Mouse (Mus musculus) forebrain, embryonic 14.5 days (tissue): ENCODE measurements around the gene Trmt10c. TPM values are rescaled to one million over a fixed set of nuclear protein-coding genes. Genes with fewer than 3 reads are reported as not detected.
"Not testable (repeated sequence)": the region's sequence is repeated elsewhere in the genome, so short reads cannot be mapped to it uniquely, and the experiment has no call there.

ENCODE experiments used
- ATAC-seq: fragments of 200-750 bp; cut with Nextera tagmentation; 2 replicates; pipeline ENCODE4 v1.8.0; 2017; ENCODE audit warnings: mild to moderate bottlenecking, moderate library complexity
- DNase-seq: peaks from one replicate; pipeline ENCODE4 v3.0.0-alpha.2; 2015; ENCODE audit warnings: low spot score
- H3K27ac ChIP-seq: fragments of 300-500 bp; sonication (generic); 2 replicates; pipeline ENCODE4 v1.5.1; 2014; ENCODE audit warnings: low read depth, mild to moderate bottlenecking, control low read depth, low read length, moderate library complexity
- H3K27me3 ChIP-seq: fragments of 300-500 bp; sonication (generic); replicated peaks from 2 replicates; pipeline ENCODE4 v1.6.1; 2014; ENCODE audit warnings: low read length, control low read depth, mixed read lengths; ENCODE audit not compliant: control insufficient read depth, insufficient read depth
- H3K36me3 ChIP-seq: fragments of 300-500 bp; sonication (generic); 2 replicates; pipeline ENCODE4 v1.6.1; 2014; ENCODE audit warnings: low read length, control low read depth; ENCODE audit not compliant: control insufficient read depth, insufficient read depth
- H3K4me1 ChIP-seq: fragments of 300-500 bp; sonication (generic); 2 replicates; pipeline ENCODE4 v1.6.1; 2014; ENCODE audit warnings: antibody characterized with exemption, low read length, control low read depth; ENCODE audit not compliant: control insufficient read depth, insufficient read depth
- H3K4me2 ChIP-seq: fragments of 300-500 bp; sonication (generic); 2 replicates; pipeline ENCODE4 v1.6.1; 2014; ENCODE audit warnings: mild to moderate bottlenecking, control low read depth, low read length
- H3K4me3 ChIP-seq: fragments of 300-500 bp; sonication (generic); 2 replicates; pipeline ENCODE4 v1.5.1; 2014; ENCODE audit warnings: low read depth, low read length, control low read depth
- H3K9ac ChIP-seq: fragments of 300-500 bp; sonication (generic); 2 replicates; pipeline ENCODE4 v1.6.1; 2014; ENCODE audit warnings: mild to moderate bottlenecking, low read length, control low read depth, moderate library complexity
- H3K9me3 ChIP-seq: fragments of 300-500 bp; sonication (generic); replicated peaks from 2 replicates; pipeline ENCODE4 v1.6.1; 2016; ENCODE audit warnings: low read length, control low read depth, mixed read lengths; ENCODE audit not compliant: control insufficient read depth
- WGBS: fragments of 180-500 bp; shearing (Covaris S2); extraction: QIAGEN DNeasy Blood & Tissue Kit; methylation state at CpG from one replicate; pipeline ENCODE4 v1.1.7; 2014; 5-methylcytosine and 5-hydroxymethylcytosine counted together
- polyA plus RNA-seq: library from polyadenylated mRNA; unstranded; fragments of >200 nt; fragmentation: Nextera tagmentation; extraction: Ambion mirVana; gene quantifications from 2 replicates; pipeline ENCODE4 v1.2.1, GENCODE M21; 2014

Trmt10c gene
- polyA plus RNA-seq, 1 experiment from 2014 or later: 28.1 TPM

- no peak overlapping the region for H3K4me3 ChIP-seq
- H3K9me3 ChIP-seq: no peaks in the 10 kb centered on the region
- H3K36me3 ChIP-seq: no peaks in the 10 kb centered on the region
- 82% methylated on average over 10 of the region's 10 CpGs for WGBS
- no peaks in the 10 kb centered on the region for H3K27me3 ChIP-seq
- H3K4me2 ChIP-seq: no peak overlapping the region
- no peak overlapping the region for H3K9ac ChIP-seq
- peak overlapping the region; percentile 55; the same call in 1 of the 2 replicates for H3K27ac ChIP-seq
- 0 out of 2 replicates have a peak, but pooled peaks have one; percentile 22 for ATAC-seq
- H3K4me1 ChIP-seq: peaks cover 2% of the 10 kb centered on the region; the same call in 1 of the 2 replicates
- DNase-seq: no peak
These were observed 20.5 kb upstream of the Trmt10c start for GRCm38 (mm10) chr16:56058151-56058550.

GRCm38 (mm10) chr16:56056944-56057590 lies 19.4 kb upstream of the Trmt10c start:
- H3K27me3 ChIP-seq: no peaks in the 10 kb centered on the region
- H3K4me1 ChIP-seq: peaks cover 2% of the 10 kb centered on the region; the same call in 1 of the 2 replicates
- H3K9ac ChIP-seq: no peak overlapping the region
- WGBS: under 1% methylated on average over 7 of the region's 7 CpGs
- DNase-seq: peak; percentile 61
- H3K4me2 ChIP-seq: 0 out of 2 replicates have a peak overlapping the region, but pooled peaks have one; percentile 16
- H3K27ac ChIP-seq: 0 out of 2 replicates have a peak overlapping the region, but pooled peaks have one; percentile 55
- peak; percentile 83 for ATAC-seq
- no peaks in the 10 kb centered on the region for H3K9me3 ChIP-seq
- no peaks in the 10 kb centered on the region for H3K36me3 ChIP-seq
- no peak overlapping the region for H3K4me3 ChIP-seq

DNA sequence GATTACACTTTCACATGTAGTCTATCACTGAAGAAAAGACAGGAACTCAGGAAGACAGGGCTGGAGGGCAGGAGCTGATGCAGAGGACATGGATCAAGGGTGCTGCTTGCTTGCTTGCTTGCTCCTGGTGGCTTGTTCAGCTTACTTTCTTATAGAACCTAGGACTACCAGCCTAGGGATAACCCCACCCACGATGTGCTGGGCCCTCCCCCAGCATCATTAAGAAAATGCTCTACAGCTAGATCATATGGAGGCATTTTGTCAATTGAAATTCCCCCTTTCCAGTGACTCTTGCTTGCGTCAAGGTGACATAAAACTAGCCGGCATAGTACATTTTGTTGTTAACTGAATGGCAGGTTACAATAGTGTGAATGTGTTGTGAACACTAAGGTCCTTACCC lies 18.3 kb upstream of the Trmt10c start:
- Histone ChIP-seq H3K4me3 (no peak overlapping the region), H3K27me3 (no peaks in the 10 kb centered on the region), H3K27ac (no peak overlapping the region), H3K4me2 (no peak overlapping the region), H3K4me1 (peaks cover 2% of the 10 kb centered on the region; the same call in 1 of the 2 replicates), H3K36me3 (no peaks in the 10 kb centered on the region), H3K9ac (no peak overlapping the region), H3K9me3 (no peaks in the 10 kb centered on the region)
- DNase-seq (no peak), ATAC-seq (no peak)
- WGBS: 83% methylated on average over 3 of the region's 3 CpGs

GRCm38 (mm10) chr16:56048038-56048437 lies 10.4 kb upstream of the Trmt10c start, which contains the start of gene Senp7:
TSS of gene Senp7 (plus strand) at chr16:56048338.
- ATAC-seq, H3K4me2 ChIP-seq, H3K9me3 ChIP-seq, H3K4me1 ChIP-seq, H3K36me3 ChIP-seq, H3K9ac ChIP-seq, DNase-seq, H3K4me3 ChIP-seq, H3K27ac ChIP-seq, H3K27me3 ChIP-seq: not testable (repeated sequence)
- no CpG with 5 or more reads among the region's 4 CpGs for WGBS

- H3K27me3 ChIP-seq: no peaks in the 10 kb centered on the region
- DNase-seq (no peak), ATAC-seq (no peak; the same call in 1 of the 2 replicates)
- H3K27ac ChIP-seq: peak overlapping the region; percentile 83
- H3K9me3 ChIP-seq: no peaks in the 10 kb centered on the region
- H3K4me3 ChIP-seq: peak overlapping the region; percentile 77
- 31% methylated on average over 8 of the region's 8 CpGs for WGBS
- peaks cover 10% of the 10 kb centered on the region for H3K4me1 ChIP-seq
- H3K9ac ChIP-seq: peak overlapping the region; percentile 82
- peaks cover 17% of the 10 kb centered on the region for H3K36me3 ChIP-seq
- H3K4me2 ChIP-seq: peak overlapping the region; percentile 72
These were observed 471 bp upstream of the Trmt10c start for GRCm38 (mm10) chr16:56038090-56038489.

DNA sequence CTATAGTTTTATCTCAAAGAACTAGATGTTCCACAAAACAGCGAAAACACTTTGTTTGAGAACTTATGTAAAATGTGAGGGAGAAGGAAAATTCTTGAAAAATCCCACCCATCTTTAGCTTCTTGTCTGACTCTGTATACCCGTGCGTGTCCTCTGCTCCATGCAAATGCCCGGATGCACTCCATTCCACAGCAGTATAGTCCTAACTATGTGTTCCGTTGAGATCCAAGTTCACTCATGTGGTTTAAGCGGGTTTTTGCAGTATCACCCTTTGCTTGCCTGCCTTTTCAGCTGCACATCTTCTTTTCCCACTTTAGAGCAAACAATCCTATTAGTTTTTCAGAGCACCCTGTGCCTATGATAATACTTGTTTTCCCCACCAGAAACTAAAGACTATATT lies 1.1 kb downstream of the Trmt10c start:
- ATAC-seq: no peak
- no peaks in the 10 kb centered on the region for H3K9me3 ChIP-seq
- peak overlapping the region; percentile 72 for H3K4me2 ChIP-seq
- H3K4me1 ChIP-seq: peaks cover 10% of the 10 kb centered on the region
- DNase-seq: no peak
- no peaks in the 10 kb centered on the region for H3K27me3 ChIP-seq
- H3K36me3 ChIP-seq: peaks cover 31% of the 10 kb centered on the region
- peak overlapping the region; percentile 77 for H3K4me3 ChIP-seq
- H3K9ac ChIP-seq: peak overlapping the region; percentile 82
- H3K27ac ChIP-seq: no peak overlapping the region
- WGBS: 62% methylated on average over 6 of the region's 6 CpGs

DNA sequence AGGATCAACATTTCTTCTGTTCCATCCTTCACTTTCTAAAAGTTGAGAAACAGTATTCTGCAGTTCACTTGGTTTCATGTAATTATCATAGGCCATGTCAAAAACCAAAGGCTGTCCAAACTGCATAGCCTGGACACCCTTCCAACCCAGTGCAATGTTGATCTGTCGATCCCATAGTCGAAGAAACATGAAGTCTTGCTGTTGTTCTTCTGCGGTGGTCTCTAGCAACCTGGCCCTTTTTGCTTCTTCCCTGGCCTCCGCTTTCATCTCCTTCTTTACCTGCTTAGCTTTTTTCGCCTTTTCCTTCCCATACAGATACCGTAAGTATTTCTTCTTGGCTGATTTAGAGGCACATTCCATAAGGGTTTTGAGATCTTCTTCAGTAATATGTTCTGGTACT lies 3.1 kb downstream of the Trmt10c start:
- no peak for ATAC-seq
- no peak for DNase-seq
- Histone ChIP-seq H3K27me3 (no peaks in the 10 kb centered on the region), H3K4me3 (no peak overlapping the region), H3K36me3 (peaks cover 31% of the 10 kb centered on the region), H3K4me1 (peaks cover 15% of the 10 kb centered on the region), H3K9me3 (no peaks in the 10 kb centered on the region), H3K9ac (no peak overlapping the region), H3K4me2 (no peak overlapping the region), H3K27ac (no peak overlapping the region)
- 95% methylated on average over 6 of the region's 6 CpGs for WGBS

GRCm38 (mm10) chr16:56029661-56030082 lies 7.9 kb downstream of the Trmt10c start, which contains the start of gene Pcnp:
TSS of gene Pcnp (minus strand) at chr16:56029739.
- Histone ChIP-seq H3K27ac (peak within 1 kb of the TSS; percentile 88), H3K36me3 (peaks cover 41% of the 10 kb centered on the region), H3K4me3 (peak within 1 kb of the TSS; percentile 95), H3K4me1 (peaks cover 16% of the 10 kb centered on the region), H3K9me3 (no peaks in the 10 kb centered on the region), H3K4me2 (peak within 1 kb of the TSS; percentile 73), H3K27me3 (no peaks in the 10 kb centered on the region), H3K9ac (peak within 1 kb of the TSS; percentile 95)
- ATAC-seq: peak; percentile 100
- under 1% methylated on average over 39 of the region's 39 CpGs for WGBS
- peak; percentile 99 for DNase-seq
